Mouse (Mus musculus): ENCODE data around the gene Adam34.
"Not testable (repeated sequence)": the region's sequence is repeated elsewhere in the genome, so short reads cannot be mapped to it uniquely, and the experiment has no call there.

Gene Adam34

DNA sequence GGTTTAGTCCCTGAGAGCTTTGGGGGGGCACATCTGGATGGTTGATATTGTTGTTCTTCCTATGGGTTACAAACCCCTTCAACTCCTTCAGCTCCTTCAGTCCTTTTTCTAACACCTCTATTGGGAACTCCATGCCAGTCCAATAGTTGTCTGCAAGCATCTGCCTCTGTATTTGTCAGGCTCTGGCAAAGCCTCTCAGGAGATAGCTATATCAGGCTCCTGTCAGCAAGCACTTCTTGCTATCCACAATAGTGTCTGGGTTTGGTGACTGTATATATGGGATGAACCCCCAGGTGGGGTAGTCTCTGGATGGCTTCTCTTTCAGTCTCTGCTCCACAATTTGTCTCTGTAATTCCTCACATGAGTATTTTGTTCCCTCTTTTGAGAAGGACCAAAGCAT is at the start of gene Adam34:
Adam34 (minus strand) TSS at position 101 of the 400 bp plus-strand sequence.
- DNase-seq, result no peak

DNA sequence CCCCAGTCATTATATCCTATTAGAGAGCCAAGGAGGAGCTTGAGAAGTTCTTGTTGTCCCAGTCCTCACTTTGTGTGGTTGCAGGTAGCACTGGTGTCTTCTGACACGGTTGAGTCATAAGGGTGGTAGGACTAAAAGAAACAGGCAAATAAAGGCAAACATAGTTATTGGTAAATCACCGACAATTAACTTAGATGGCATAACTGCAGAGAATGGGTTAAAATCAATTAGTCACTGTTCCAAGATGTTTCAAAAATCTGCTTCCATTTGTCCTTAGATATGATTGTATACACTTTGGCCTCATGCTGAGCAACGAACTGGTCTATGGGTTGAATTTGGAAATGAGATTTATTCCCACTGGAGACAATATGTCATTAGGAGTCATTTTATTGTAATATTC is 82.7 kb downstream of the Adam34 start, which contains the start of gene Gm5346:
Gm5346 (minus strand) TSS at position 101 of the 400 bp plus-strand sequence.
- no peak for DNase-seq

DNA sequence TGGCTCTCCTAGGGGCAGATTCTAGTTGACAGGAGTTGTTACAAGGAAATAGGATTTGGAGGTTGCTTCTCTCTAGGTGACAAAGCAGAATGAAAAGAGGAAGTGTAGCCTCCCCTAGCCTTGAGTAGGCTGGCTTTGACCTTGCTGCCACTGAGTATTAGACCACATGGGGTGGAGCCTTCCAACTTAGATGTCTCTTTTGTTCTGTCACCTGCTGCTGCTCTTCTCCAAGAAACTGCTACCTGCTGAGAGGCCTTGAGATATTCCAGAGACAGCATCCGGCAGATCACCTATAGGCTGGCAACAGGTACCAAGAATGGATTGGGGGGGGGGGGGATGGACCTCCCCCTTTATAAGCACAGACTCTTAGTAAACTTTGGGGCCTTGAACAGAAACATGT is 93.8 kb downstream of the Adam34 start:
- DNase-seq, result no peak

DNA sequence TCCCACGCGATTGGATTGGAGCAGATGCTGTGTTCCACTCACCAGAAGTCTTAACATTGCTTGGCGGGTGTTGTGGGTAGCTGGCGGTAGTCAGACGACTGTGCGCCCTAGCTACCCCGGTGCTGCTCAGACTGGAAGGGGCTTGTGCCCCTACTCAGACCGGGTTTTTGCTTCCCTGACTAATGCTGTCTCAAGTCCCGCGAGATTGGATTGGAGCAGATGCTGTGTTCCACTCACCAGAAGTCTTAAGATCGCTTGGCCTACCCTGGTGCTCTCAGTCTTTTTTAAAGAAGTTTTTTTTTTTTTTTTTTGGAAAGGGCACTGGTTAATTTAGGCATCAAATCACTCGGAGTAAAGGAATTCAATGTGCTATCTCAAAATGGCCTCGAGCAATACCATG is 106.2 kb downstream of the Adam34 start:
- DNase-seq, result not testable (repeated sequence)

DNA sequence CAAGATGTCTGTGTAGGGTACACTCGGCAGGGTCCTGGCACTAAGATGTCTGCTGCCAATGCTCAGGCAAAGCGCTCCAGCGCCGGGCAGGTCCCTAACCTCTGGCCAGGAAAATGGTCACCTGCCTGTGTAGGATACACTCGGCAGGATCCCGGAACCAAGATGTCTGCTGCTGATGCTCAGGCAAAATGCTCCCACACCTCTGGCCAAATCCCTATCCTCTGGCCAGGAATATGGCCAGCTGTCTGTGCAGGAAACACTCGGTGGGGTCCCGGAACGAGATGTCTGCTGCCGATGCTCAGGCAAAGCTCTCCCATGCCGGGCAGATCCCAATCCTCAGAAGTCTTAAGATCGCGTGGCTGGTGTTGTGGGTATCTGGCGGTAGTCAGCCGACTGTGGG is 106.7 kb downstream of the Adam34 start:
- not testable (repeated sequence) for DNase-seq

All from lung, postnatal 4 days (tissue).